Mouse (Mus musculus) cortical plate, adult 2 months (tissue): ENCODE data around the gene Bmp7. TPM values are rescaled to one million over a fixed set of nuclear protein-coding genes. Genes with fewer than 3 reads are reported as not detected.

Experiments used
- H3K27ac ChIP-seq: fragments of 200-500 bp; 2 replicates; pipeline ENCODE4 v1.5.1; 2012; ENCODE audit warnings: low read length, control low read depth, inconsistent platforms; ENCODE audit not compliant: insufficient read depth
- H3K4me1 ChIP-seq: fragments of 200-500 bp; 2 replicates; pipeline ENCODE4 v1.6.1; 2011; ENCODE audit warnings: low read length; ENCODE audit not compliant: control insufficient read depth, insufficient read depth
- H3K4me3 ChIP-seq: fragments of 200-500 bp; 2 replicates; pipeline ENCODE4 v1.5.1; 2011; ENCODE audit warnings: mild to moderate bottlenecking, low read length, control low read depth; ENCODE audit not compliant: insufficient read depth
- CTCF ChIP-seq: fragments of 200-500 bp; IDR thresholded peaks from 2 replicates; pipeline ENCODE4 v1.5.1; 2011; ENCODE audit warnings: mild to moderate bottlenecking, control low read depth, low read length; ENCODE audit not compliant: insufficient read depth; ENCODE audit errors: extremely low read depth
- POLR2A ChIP-seq: fragments of 200-500 bp; IDR thresholded peaks from 2 replicates; pipeline ENCODE4 v1.6.1; 2011; ENCODE audit warnings: mild to moderate bottlenecking, low read length, control low read depth; ENCODE audit not compliant: insufficient read depth; ENCODE audit errors: extremely low read depth
- polyA plus RNA-seq: library from polyadenylated mRNA; depleted of rRNA; stranded (reverse); fragments of >200 nt; gene quantifications from 2 replicates; pipeline ENCODE4 v1.2.3, GENCODE M21; 2012; rRNA removed

Gene Bmp7
- polyA plus RNA-seq, 1 experiment = 9.4 TPM

- no peak overlapping the region for H3K27ac ChIP-seq
- TF ChIP-seq POLR2A = no peak
- TF ChIP-seq CTCF = no peak
- no peaks in the 10 kb centered on the region for H3K4me1 ChIP-seq
- H3K4me3 ChIP-seq = no peak overlapping the region
These were observed 111.9 kb downstream of the Bmp7 start for GRCm38 (mm10) chr2:172828229-172828628.

- TF ChIP-seq CTCF (peak; percentile 51), POLR2A (no peak)
- no peak overlapping the region for H3K4me3 ChIP-seq
- no peaks in the 10 kb centered on the region for H3K4me1 ChIP-seq
- no peak overlapping the region for H3K27ac ChIP-seq
These were observed 112.6 kb downstream of the Bmp7 start for GRCm38 (mm10) chr2:172827564-172827963.

GRCm38 (mm10) chr2:172825785-172826145 is 114.4 kb downstream of the Bmp7 start:
- no peak overlapping the region for H3K4me3 ChIP-seq
- no peaks in the 10 kb centered on the region for H3K4me1 ChIP-seq
- no peak for TF ChIP-seq CTCF
- no peak for TF ChIP-seq POLR2A

GRCm38 (mm10) chr2:172824906-172825784 is 115.0 kb downstream of the Bmp7 start:
- TF ChIP-seq POLR2A (no peak), CTCF (peak; percentile 45)
- Histone ChIP-seq H3K4me3 (no peak overlapping the region), H3K4me1 (no peaks in the 10 kb centered on the region), H3K27ac (no peak overlapping the region)

More at GRCm38 (mm10) chr2:172825785-172826145, 114.4 kb downstream of the Bmp7 start:
- H3K27ac ChIP-seq = no peak overlapping the region

GRCm38 (mm10) chr2:172818631-172819230 is 121.4 kb downstream of the Bmp7 start:
- H3K27ac ChIP-seq = no peak overlapping the region
- H3K4me1 ChIP-seq = no peaks in the 10 kb centered on the region
- H3K4me3 ChIP-seq = no peak overlapping the region
- no peak for TF ChIP-seq POLR2A
- no peak for TF ChIP-seq CTCF

Other genes with a start within 250 kb of the Bmp7 start
- 0.36 and 0.67 TPM in 2 replicates for gene Spo11, start 37.4 kb upstream of the Bmp7 start, polyA plus RNA-seq
- 68.4 and 79.6 TPM in 2 replicates for gene Rae1, start 59.8 kb upstream of the Bmp7 start, polyA plus RNA-seq
- gene Rbm38, start 80.2 kb upstream of the Bmp7 start, polyA plus RNA-seq = 5.2 and 5.9 TPM in 2 replicates
- gene Ctcfl, start 179.2 kb upstream of the Bmp7 start, polyA plus RNA-seq = not detected in 2 replicates
- 0.04 TPM in 1 of 2 replicates, not detected in the other for gene Pck1, start 212.7 kb upstream of the Bmp7 start, polyA plus RNA-seq